Mouse (Mus musculus) CD4-positive helper T cell, adult 2 months (primary cell): ENCODE measurements around the gene Arl2bp.

Experiments
- DNase-seq: peaks from one replicate; pipeline ENCODE4 v3.0.0-alpha.2; 2012; ENCODE audit warnings: low read depth, missing footprints, low spot score

The Arl2bp gene

DNA sequence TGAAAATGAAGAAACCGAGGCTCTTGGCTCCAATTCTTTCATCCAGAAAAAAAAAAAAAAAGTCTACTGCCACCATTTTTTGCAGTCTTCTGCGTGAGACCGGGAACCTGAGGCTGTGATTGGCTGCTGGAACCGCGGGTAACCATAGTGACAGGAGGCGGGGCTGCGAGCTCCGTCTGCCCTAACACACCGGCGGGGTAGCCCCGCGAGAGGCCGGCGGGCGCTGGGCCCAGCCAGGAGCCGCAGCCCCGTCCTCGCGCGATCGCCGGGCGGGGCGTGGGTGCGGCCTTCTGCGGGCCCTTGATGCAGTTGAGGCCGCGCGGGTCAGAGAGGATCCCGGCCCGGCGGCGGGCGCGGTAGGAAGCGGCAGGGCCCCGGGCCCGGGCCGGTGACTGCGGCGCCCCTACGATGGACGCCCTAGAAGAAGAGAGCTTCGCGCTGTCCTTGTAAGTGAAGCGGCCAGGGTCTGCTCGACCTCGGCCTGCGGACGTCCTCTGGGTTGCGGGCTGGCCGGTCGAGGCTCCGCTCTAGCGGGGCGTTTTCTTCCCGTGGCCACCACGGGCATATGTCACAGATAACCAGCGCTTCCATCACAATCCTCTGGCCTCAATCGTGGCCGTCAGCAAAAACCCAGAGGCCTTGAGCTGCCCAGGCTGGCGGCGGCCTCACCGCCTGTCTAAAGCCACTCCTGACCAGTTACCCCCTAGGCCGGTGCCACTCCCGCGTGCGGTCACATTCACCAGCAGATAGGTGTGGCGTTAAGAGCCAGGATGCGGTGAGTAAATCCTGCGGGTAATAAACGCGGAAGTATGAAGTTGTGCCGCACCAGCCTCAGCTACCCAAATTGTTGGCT, at the start of gene Arl2bp:
Gene Arl2bp, plus strand, starts transcription at position 145 of the 853 bp plus-strand sequence.
- DNase-seq, result peak; percentile 95

DNA sequence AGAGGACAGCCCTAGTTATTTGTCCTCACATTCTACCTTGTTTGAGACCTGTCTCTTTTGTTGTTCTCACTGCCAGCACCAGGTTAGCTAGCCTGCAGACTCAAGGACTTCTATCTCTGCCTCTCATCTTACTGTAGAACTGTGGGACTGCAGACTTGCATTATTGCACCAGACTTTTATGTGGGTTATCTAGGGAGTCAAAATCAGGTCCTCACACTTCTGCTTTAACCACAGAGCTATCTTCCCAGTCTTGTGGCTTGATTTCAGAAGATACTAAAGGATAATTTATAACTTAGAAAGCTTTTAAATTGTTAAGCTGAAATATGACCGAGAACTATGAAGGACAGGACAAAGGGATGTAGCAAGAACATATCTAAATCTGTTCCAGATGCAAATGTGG, 41.5 kb upstream of the Arl2bp start:
- no peak for DNase-seq

DNA sequence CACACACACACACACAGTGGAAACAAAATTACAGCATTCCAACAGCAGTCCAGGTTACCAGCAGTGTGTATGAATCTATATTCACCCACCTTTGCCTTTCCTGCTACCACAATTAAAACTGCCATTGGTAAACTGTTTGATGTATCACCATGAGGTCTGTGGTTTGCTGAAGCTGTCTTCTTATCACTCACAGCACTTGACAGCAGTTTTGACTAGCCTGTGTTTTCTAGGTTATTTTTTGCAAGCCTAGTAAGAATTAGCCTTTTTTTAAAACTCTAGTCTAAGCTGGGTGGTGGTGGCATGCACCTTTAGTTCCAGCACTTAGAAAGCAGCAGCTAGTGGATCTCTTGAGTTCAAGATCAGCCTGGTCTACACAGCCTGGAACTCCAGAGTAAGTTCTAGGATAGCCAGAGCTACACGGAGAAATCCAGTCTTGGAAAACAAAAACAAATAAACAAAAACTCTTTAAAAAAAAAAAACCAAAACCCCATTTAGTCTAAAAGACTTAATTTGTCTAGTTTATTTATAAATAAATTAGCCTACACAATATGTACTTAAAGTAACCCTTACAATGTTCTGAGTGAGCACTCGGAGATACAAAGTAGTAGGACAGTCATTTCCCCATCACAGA, 32.7 kb upstream of the Arl2bp start:
- DNase-seq, result peak; percentile 67

DNA sequence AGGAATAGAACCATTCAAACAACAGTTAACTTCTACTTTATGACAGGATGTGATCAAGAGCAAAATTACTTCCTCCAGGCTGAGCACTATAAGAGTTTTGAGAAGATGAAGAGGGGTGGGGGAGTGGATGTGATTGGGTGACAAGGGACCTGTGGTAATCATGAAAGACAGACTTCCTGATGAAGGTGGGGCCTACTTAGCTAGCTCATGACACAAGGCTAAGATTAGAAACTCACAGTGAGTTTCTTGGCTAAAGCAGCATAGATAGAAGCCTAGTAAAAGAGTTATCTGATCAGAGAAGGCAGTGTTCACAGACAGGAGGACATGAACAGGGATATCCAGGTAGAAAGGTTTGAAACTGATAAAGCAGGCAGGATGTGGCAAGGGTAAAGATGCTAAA, 32.2 kb upstream of the Arl2bp start:
- peak; percentile 89 for DNase-seq

DNA sequence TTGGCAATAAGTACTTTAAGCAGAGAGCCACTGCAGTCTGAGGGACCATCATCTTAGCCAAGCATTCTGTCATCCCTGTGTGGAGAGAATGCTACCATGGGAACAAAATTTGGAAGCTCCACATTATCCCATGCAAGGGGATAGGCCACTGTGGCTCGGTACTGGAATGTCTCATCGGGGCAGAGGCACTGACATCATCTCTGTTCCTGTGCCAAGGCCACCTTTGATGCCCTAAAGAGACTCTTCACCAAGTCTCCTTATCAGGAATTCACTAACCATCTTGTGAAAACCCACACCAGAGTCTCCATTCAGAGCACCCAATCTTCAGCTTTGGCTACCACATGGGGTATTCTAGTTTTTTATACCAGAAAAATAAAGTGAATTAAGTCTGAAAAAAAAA, 25.2 kb upstream of the Arl2bp start:
- DNase-seq, result no peak

DNA sequence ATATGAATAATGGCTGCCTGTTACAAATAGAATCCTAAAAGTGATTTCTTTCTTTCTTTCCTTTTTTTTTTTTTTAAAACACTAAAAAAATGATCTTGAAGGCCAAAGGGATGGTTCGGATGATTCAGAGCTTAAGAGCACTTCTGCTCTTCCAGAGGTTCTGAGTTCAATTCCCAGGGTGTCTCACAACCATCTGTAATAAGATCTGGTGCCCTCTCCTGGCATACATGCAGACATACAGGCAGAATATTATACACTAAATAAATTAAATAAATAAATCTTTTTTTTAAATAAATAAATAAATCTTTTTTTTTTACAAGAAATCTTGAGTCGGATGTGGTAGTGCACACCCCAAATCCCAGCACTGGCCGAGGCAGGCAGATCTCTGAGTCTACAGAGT, 24.5 kb upstream of the Arl2bp start:
- no peak for DNase-seq

DNA sequence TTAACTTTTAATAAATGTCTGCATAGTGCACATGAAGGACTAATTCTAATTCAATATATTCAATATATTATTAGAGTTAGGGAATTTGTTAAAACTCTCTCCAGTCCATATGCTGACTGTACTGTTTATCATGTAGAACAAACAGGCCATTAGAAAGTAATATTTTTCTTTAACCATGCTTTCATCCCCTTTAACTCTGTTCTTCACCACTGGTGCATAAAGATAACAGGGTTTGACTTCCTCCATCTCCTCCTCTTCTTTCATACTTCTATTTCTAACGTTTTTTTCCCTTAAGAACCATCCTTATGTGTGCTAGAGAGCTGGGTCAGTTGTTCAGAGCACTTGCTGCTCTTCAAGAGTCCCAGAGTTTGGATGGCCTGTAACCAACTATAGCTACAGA, 21.2 kb upstream of the Arl2bp start:
- DNase-seq, result no peak

DNA sequence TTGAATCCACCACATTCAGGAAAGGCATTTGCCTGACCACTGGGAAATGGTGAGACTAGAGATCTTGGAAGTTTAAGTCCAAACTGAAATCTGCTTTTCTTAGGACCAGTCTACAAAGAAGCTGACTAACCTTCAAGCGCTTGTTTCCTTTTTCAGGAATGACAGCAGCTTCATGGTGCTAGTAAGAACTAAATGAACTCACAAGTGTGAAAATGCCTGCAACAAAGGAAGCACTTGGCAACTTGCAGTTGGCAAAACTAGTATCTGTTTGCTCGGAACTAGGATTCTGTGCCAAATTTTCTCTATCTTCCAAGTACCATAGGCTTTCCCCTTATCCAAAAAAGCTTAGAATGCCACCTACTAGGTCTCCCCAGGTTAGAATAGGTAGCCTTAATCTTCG, 20.2 kb upstream of the Arl2bp start:
- DNase-seq, result no peak

DNA sequence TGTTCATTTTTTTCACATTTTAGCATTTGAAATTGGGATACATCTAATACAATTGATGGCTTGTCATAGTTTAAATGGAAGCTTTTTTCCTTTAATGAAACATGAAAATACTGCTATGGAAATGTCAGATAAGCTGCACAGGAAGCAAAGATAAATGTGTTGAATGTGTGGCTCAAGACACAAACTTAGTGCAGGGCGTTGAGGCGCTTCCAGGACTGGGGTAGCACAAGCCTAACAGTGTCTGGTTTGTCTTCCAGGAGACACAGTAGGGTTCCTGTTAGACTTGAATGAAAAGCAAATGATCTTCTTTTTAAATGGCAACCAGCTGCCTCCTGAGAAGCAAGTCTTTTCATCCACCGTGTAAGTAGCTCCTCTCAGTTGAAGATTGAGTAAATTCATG, 16.9 kb upstream of the Arl2bp start:
- DNase-seq, result no peak

DNA sequence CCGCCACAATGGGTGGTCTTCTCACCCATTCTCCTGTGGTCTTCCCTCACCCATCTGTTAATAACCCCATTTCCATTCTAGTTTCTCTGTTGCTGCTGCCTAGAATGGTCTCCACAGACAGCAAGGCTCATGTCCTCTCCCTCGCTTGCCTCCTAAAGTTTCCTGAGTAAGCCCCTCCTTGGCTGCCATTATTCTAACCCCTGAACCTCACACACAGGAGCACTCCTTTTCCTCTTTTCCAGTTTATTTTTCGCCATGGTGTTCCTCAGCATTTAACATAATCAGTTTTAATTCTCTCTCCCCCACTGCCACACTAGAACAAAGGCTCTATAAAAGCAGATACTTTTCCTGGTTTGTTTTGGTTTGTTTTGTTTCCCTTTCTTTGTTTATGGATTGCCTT, 13.4 kb upstream of the Arl2bp start:
- DNase-seq, result no peak

DNA sequence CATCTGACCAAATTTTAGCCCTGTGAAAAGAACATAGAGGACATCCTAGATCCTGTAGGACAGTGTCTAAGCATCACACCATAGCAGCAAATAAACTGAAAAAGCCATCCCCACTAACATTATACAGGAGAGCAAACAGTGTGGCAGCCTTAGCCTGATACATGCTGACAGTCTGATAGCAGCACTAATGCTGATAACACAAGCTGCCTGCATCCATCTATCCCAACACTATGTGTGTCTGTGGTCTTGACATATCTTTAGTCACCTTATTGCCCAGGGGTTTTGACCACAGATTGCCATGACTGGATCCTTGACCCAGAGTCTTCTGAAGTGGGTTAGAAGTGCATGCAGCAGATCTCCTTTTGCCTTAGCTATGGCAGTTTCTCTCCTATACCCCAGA, 11.4 kb upstream of the Arl2bp start:
- DNase-seq, result no peak

DNA sequence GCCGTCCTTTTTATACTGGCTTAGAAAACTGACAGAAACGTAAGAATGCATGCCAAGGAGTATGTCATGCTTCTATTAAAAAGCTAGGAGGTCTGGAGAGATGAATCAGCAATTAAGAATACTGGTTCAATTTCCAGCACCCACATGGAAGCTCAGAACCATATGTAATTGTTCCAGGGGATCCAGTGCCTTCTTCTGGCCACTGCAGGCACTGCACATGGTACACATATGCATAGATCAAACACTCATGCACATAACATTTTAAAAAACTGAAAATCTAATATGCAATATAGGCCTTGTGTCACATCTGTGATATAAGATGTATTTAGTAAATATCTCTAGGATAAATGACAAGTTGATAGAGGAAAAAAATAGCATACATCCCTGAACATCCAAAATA, 8.4 kb upstream of the Arl2bp start:
- DNase-seq, result no peak

DNA sequence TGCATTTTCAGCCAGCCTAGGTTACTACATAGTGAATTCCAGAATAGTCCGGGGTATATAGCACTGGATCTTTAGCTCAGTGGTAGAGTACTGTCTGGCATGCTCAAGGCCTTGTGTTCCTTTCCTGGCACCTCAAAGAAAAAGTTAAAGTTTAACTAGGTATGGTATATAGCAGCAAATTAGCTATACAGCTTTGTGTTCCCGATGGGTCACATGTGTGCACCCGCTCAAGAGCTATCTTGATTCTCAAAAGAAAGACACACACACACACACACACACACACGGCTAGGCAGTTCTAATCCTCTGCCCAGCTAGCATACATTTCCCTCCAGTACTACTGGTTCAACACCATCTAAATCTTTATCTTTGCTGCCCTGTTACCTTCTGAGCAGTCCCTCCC, 6.0 kb upstream of the Arl2bp start:
- DNase-seq, result no peak

DNA sequence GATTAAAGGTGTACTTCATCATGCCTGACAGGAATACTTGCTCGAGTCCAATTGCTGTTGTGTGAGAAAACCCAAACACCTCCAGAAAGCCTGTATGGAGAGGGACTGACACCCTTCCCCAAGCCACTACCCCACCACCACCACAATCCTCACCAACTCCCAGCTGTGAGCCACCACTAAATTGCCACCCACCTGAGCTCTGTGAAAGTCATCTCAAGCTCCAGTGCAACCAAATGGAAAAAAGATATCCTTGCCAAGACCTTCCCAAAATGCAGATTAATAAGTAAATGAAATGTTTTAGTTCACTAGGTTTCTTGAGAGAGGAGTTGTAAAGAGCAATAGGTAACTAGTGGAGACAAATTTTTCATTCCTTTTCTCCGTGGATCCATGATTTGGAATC, 1.7 kb upstream of the Arl2bp start:
- no peak for DNase-seq

DNA sequence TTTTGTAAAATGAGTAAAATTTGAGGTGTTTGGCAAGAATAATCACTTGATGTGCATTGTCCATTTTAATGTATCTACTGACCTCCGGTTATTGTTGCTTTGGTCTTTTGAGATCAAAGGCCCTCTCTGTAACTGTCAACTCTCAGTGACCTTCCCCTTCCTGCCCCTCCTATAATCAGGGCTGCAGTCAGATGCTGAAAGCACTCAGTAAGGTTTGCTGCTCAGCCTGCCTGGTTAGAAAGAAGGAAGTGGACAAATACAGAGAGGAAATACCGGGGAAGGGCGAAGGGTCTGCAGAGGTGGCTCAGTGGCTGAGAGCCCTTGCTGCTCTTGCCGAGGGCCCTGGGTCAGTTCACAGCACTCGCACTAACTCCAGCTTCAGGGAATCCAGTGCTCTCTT, 8.0 kb downstream of the Arl2bp start:
- DNase-seq, result no peak

DNA sequence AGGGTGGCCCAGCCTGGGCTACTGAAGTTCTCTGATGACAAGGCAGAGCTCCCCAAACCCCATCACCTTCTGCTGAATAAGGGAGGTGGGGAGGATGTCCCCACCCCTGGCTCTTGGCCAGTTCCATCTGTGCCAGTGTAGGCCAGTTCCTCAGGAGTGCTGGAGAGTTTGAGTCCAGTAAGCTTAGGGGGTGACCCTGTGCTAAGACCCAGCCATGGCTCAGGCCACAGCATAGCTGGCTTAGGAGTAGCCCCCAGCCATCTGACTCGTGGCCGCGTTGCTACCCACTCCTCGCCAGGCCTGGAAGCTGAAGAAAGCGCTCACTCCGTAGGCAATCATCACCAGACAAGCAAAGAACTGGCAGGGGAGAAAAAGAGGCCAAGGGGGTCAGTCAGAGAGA, 9.5 kb downstream of the Arl2bp start:
- DNase-seq, result no peak

DNA sequence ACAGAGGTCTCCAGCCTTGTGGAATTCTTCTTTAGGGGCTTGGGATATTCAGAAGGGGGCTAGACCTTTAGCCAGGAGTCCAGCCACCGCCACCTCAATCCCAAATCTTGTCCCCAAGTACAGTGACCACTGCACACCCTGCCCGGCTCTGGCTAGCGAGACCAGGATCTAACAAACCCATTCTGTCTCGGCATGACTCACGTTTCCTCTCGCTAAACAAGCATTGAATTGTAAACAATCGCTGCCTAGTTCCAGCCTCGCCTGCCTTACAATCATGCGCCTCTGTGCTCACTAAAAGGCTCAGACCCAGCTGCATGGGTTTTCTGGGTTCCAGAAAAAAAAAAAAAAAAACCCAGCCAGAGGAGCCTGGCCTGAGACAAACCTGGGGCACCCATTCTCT, 12.2 kb downstream of the Arl2bp start:
- DNase-seq, result no peak

DNA sequence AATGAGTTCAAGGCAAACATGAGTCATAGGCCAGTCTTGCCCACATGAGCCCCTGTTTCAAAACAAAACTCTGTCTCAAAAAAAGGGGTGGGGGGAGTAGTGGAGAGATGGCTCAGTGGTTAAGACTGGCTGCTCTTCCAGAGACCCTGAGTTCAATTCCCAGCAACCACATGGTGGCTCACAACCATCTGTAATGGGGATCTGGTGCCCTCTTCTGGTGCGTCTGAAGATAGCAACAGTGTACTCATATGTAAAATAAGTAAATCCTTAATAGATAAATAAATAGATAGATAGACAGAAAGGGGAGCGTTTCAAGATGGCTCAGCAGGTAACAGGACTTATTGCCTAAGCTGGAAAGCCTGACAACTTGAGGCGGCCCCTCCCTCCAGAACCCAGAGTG, 14.0 kb downstream of the Arl2bp start:
- DNase-seq, result no peak

DNA sequence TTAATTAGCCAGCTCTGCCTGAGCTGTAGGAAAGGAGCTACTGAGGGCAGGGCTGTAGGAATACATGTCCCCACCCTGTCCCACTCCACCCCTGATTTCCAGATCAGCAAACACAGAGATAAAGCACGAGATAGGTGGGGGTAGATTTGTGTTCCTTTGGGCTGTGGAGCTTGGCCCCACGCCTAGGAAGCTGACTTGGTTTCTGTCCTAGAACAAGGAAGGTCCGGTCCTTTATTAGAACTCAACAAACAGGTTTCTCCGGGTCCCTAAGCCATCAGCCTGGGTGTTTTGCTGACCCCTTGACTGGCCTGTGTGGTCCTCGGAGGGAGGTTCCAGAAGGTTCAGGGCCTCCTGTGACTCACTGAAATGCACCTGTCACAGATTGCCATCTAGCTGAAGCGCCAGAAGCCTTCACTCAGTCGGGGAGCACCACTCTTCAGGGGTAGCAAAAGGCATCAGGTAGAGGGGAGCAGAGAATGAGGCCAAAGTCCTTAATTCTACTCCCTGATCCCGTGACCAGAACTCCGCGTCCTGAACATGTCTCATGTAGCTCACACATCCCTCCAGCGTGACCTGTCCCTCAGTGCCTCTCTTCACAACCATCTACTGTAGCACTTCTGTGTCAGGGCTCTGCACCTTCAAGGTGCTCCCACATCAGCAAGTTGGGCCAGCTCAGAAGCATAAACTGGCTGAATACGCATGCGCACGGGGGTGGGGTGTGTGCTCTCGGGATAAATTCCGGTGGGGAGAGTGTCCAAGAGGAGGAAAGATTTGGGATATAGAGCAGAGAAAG, 16.5 kb downstream of the Arl2bp start:
- DNase-seq, result no peak

DNA sequence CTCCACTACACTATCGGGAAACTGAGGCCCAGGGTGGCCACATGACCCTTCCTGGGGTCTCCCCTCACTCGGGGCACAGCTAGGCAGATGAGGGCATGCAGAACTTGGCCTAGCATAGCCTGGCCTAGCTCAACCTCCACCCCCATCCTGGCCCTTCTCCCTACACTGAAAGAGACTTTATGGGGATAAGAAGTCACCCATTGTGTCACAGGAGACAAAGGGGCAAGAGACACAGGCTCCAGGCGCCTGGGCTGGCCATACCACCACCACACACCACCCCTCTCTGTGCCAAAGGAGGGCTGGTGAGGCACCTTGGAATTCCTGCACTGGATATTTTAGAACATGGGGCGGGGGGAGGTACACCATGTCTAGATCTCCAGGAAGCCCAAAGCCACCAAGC, 17.9 kb downstream of the Arl2bp start:
- no peak for DNase-seq

DNA sequence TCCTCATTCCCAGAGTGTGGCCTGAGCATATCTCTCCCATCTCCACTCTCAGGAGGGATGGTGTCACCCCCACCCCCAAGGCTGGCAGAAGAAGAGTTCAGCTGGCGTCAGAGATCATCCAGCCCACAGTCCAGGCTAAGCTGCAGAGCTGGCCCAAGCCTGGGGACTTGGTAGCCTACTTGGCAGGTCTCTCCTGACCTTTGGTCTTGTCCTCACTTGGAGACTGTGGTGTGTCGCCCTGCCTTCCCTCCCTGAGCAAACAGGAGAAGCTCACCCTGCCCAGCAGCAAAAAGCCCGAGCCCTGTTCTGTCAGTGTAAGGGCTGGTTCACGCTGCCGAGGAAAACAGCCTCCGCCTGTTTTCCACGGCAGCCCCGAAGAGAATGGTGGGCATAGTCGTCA, 19.6 kb downstream of the Arl2bp start:
- DNase-seq, result no peak

DNA sequence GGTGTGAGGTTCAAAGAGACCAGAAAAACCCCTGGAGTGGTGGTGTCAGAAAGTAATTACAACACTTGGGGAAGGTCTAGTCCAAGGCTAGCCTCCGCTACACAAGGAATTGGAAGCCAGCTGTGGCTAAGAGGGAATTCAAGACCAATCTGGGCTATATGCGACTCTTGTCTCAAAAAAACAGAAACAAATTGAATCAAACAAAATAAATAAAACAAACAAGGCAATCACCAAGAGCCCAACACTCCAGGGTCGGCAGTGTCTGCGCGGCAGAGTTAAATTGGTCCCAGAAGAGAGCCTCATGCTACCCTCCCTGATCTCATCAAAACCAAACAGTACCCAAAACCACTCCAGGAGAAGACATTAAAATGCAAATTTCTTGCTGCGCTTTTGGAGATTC, 28.3 kb downstream of the Arl2bp start:
- DNase-seq, result no peak
